Mouse (Mus musculus) heart, embryonic 11.5 days (tissue): ENCODE data around the gene Jag2. TPM values are rescaled to one million over a fixed set of nuclear protein-coding genes. Genes with fewer than 3 reads are reported as not detected.

Source experiments
- ATAC-seq: fragments of 200-750 bp; cut with Nextera tagmentation; replicated peaks from 2 replicates; pipeline ENCODE4 v1.8.0; 2017; ENCODE audit warnings: moderate library complexity; ENCODE audit not compliant: insufficient number of reproducible peaks, low FRiP score, low TSS enrichment
- H3K27ac ChIP-seq: fragments of 300-500 bp; sonication (generic); 2 replicates; pipeline ENCODE4 v1.5.1; 2014; ENCODE audit warnings: mild to moderate bottlenecking, low read depth, low read length
- H3K27me3 ChIP-seq: fragments of 300-500 bp; sonication (generic); 2 replicates; pipeline ENCODE4 v1.6.1; 2014; ENCODE audit warnings: mild to moderate bottlenecking, low read length, mixed read lengths; ENCODE audit not compliant: control insufficient read depth, insufficient read depth
- H3K36me3 ChIP-seq: fragments of 300-500 bp; sonication (generic); 2 replicates; pipeline ENCODE4 v1.6.1; 2014; ENCODE audit warnings: mild to moderate bottlenecking, low read length, moderate library complexity, mixed read lengths; ENCODE audit not compliant: control insufficient read depth, insufficient read depth
- H3K4me1 ChIP-seq: fragments of 300-500 bp; sonication (generic); 2 replicates; pipeline ENCODE4 v1.6.1; 2014; ENCODE audit warnings: low read length; ENCODE audit not compliant: control insufficient read depth, insufficient read depth
- H3K4me2 ChIP-seq: fragments of 300-500 bp; sonication (generic); 2 replicates; pipeline ENCODE4 v1.6.1; 2014; ENCODE audit warnings: mild to moderate bottlenecking, moderate library complexity
- H3K4me3 ChIP-seq: fragments of 300-500 bp; sonication (generic); 2 replicates; pipeline ENCODE4 v1.5.1; 2014; ENCODE audit warnings: low read depth, low read length
- H3K9ac ChIP-seq: fragments of 300-500 bp; sonication (generic); 2 replicates; pipeline ENCODE4 v1.6.1; 2014; ENCODE audit warnings: mild to moderate bottlenecking, low read depth, low read length, moderate library complexity
- H3K9me3 ChIP-seq: fragments of 300-500 bp; sonication (generic); replicated peaks from 2 replicates; pipeline ENCODE4 v1.6.1; 2016; ENCODE audit warnings: low read length; ENCODE audit not compliant: control insufficient read depth
- WGBS: fragments of 180-500 bp; shearing (Covaris S2); extraction: QIAGEN DNeasy Blood & Tissue Kit; methylation state at CpG from one replicate; pipeline ENCODE4 v1.1.7; 2014; ENCODE audit not compliant: insufficient replicate concordance; 5-methylcytosine and 5-hydroxymethylcytosine counted together
- microRNA-seq: library from miRNA; unstranded; fragments of <30 nt; microRNA quantifications from one replicate; pipeline ENCODE4, GENCODE M21; 2016; ENCODE audit warnings: borderline number of aligned reads
- polyA plus RNA-seq: library from polyadenylated mRNA; unstranded; fragments of >200 nt; fragmentation: Nextera tagmentation; extraction: Ambion mirVana; gene quantifications from 2 replicates; pipeline ENCODE4 v1.2.1, GENCODE M21; 2014

The Jag2 gene
- polyA plus RNA-seq, 1 experiment from 2014 or later: 2.2 TPM

DNA sequence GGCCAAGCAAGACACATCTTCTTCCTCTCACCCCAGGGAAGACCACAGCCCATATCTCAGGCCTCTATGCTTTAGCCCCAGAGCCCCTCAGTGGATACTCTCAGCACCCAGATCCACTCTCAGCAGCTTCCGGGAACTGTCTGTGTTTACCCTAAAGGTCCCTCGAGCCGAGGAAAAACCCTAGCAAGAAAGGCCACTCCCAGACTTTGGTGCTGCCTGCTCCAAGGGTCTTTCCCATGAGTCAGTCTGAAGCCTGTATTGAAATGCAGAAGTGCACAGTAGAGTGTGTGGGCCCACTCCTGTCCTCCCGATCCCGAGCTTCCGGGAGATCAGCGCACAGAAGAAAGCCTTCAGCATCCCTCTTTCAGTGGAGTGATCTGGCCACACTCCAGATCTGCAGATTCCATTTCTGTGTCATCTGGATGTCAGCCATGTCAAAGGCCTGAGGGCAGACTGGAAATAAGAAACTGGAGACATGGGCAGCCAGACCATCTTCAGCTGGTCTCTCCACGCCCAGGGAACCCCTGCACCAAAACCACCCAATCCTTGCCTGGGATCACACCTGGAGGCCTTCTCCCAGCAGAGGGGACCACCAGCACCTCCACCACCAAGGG lies 63.0 kb downstream of the Jag2 start:
- H3K4me2 ChIP-seq: no peak overlapping the region
- H3K27me3 ChIP-seq: peaks cover 14% of the 10 kb centered on the region
- H3K9ac ChIP-seq: no peak overlapping the region
- 71% methylated on average over 8 of the region's 8 CpGs for WGBS
- no peak overlapping the region for H3K4me3 ChIP-seq
- H3K36me3 ChIP-seq: no peaks in the 10 kb centered on the region
- H3K9me3 ChIP-seq: no peaks in the 10 kb centered on the region
- no peak overlapping the region for H3K27ac ChIP-seq
- H3K4me1 ChIP-seq: peaks cover 12% of the 10 kb centered on the region; the same call in 1 of the 2 replicates
- no peak for ATAC-seq

DNA sequence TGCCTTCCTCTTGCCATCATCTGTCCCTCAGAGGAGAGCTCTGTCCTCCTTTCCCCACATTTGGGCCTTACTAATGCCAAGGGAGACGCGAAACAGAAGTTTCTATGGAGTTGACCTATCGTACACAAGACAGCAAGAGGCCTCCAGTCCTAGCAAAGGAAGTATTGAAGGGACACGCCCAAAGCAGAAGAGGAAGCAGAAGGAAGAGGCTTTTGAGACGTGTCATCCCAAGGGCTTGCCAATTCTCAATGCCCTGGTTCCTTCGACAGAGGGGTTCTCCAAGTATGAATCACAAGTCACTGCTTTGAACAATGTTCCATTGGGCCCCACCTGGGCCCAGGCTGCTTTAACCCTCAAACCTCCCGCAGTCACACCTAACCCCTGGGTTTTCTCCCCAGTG lies 64.8 kb downstream of the Jag2 start:
- H3K4me3 ChIP-seq: no peak overlapping the region

DNA sequence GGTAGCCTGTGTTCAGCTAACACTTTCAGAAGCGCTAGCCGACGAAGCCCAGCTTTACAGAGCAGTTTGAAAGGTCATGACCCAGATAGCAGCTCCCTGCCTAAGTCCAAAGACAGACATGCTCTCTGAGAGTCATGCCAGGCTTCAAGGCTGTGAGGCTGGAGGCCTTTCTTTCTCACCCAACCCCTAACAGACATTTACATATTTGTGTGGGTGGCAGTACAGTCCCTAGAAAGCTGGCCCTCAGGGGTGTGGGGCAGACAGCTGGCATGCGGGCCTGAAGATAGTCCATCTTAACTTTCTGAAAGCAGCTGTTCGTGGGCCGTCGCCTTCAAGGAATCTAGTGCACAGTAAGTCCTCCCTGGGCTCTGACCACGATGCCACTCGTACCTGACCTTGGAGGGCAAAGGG lies 67.7 kb downstream of the Jag2 start:
- Histone ChIP-seq H3K9ac (no peak overlapping the region), H3K4me1 (peaks cover 2% of the 10 kb centered on the region; the same call in 1 of the 2 replicates), H3K27ac (no peak overlapping the region), H3K36me3 (no peaks in the 10 kb centered on the region), H3K27me3 (no peaks in the 10 kb centered on the region), H3K9me3 (no peaks in the 10 kb centered on the region), H3K4me3 (no peak overlapping the region), H3K4me2 (no peak overlapping the region)
- ATAC-seq: no peak
- 62% methylated on average over 9 of the region's 9 CpGs for WGBS

More for the DNA sequence above, 64.8 kb downstream of the Jag2 start:
- no peak overlapping the region for H3K9ac ChIP-seq
- no peak overlapping the region for H3K4me2 ChIP-seq
- no peak for ATAC-seq
- H3K27me3 ChIP-seq: 0 out of 2 replicates have a peak, but pooled peaks cover 5% of the 10 kb centered on the region
- no peaks in the 10 kb centered on the region for H3K36me3 ChIP-seq
- 81% methylated on average over 7 of the region's 7 CpGs for WGBS
- no peaks in the 10 kb centered on the region for H3K9me3 ChIP-seq
- peaks cover 6% of the 10 kb centered on the region; the same call in 1 of the 2 replicates for H3K4me1 ChIP-seq
- H3K27ac ChIP-seq: no peak overlapping the region

DNA sequence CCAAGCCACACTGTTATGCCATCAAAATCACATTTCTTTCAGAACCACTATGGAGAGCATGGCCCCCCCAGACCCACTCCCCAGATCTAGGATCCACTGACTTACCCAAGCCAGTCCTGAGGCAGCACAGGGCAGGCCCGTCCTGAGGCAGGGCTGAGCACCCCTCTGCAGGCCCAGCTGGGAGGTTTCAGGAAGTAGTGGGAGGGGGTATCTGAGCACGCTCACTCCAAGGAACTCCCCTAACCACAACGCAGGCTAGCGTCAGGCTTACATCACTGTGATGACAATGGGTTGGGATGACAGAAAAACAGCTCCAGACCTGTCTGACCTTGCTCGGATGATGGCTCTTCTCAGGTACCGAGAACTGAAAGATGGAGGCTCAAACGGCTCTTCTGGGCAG lies 68.8 kb downstream of the Jag2 start:
- Histone ChIP-seq H3K36me3 (no peaks in the 10 kb centered on the region), H3K27ac (no peak overlapping the region), H3K9ac (no peak overlapping the region), H3K4me3 (no peak overlapping the region), H3K4me1 (peaks cover 2% of the 10 kb centered on the region; the same call in 1 of the 2 replicates), H3K9me3 (no peaks in the 10 kb centered on the region), H3K4me2 (no peak overlapping the region), H3K27me3 (no peaks in the 10 kb centered on the region)
- 64% methylated on average over 7 of the region's 7 CpGs for WGBS
- ATAC-seq: 0 out of 2 replicates have a peak, but pooled peaks have one; percentile 54

DNA sequence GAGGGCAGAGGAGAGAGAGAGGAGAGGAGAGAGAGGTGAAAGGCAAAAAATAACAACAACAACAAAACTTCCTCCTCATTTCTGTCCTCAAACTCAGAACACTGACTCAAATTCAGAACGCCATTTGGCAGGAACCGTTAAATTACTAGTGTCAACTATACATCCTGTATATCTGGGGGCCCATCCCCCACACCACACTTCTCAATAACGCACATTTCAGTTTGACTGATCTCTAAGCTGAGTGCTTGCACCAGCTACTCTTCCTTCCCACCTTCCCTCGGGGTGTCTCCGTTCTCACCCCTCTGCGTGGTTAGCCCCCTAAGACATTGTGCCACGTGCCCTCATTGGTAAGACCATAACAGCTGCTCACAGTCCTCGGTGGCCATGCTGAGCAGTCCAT lies 69.6 kb downstream of the Jag2 start:
- H3K27ac ChIP-seq: no peak overlapping the region
- H3K9me3 ChIP-seq: no peaks in the 10 kb centered on the region
- no peak overlapping the region for H3K4me3 ChIP-seq
- H3K4me1 ChIP-seq: peaks cover 2% of the 10 kb centered on the region; the same call in 1 of the 2 replicates
- ATAC-seq: no peak
- 71% methylated on average over 8 of the region's 8 CpGs for WGBS
- no peak overlapping the region for H3K4me2 ChIP-seq
- H3K36me3 ChIP-seq: no peaks in the 10 kb centered on the region
- no peak overlapping the region for H3K9ac ChIP-seq
- H3K27me3 ChIP-seq: no peaks in the 10 kb centered on the region

DNA sequence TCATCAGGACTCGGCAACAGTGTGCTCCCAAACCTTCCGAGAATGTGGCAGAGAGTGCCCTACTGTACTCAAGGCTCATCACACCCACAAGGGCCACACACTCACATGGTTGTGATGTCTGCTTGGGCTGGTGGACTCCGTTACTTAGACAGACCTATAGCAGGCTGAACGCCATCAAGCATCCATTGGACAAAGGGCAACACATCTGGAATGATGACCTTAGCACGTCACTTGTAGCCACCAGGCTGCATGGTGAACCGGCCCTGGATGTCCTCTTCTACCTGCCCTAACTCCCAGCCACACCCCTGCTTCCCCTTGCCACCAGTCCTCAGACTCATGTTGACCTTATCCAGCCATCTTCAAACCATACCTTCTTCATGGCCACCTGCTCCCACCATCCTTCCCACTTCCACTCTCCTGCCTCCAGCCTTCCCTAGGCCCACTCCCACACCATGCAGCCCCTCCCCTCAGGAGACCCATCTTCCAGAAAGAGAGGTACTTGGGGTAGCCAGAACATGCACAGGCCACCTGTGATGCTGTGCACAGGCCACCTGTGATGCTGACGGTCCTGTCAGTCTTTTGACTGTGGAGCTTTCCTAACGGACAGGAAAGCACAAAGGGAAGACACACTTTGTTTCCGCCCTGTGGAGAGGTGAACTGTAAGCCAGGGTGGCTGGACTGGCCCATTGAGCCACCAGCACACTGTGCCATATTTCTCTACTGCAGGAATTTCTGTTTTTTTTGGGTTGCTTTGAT lies 70.8 kb downstream of the Jag2 start:
- peaks cover 2% of the 10 kb centered on the region; the same call in 1 of the 2 replicates for H3K4me1 ChIP-seq
- no peaks in the 10 kb centered on the region for H3K36me3 ChIP-seq
- H3K4me2 ChIP-seq: no peak overlapping the region
- no peaks in the 10 kb centered on the region for H3K27me3 ChIP-seq
- H3K27ac ChIP-seq: no peak overlapping the region
- no peak for ATAC-seq
- WGBS: 76% methylated on average over 9 of the region's 9 CpGs
- H3K4me3 ChIP-seq: no peak overlapping the region
- H3K9me3 ChIP-seq: no peaks in the 10 kb centered on the region
- no peak overlapping the region for H3K9ac ChIP-seq

Small RNA genes within 50 kb of the gene (microRNA-seq; reads per million reads assigned to microRNA genes)
- 0.34 reads per million for gene Mir6941

Other genes starting within 250 kb of the Jag2 start
- gene Cep170b, start 209.3 kb downstream of the Jag2 start, polyA plus RNA-seq: 2.6 and 3.1 TPM in 2 replicates
- 1.5 and 1.7 TPM in 2 replicates for gene Pld4, start 169.1 kb downstream of the Jag2 start, polyA plus RNA-seq
- 0.63 and 0.79 TPM in 2 replicates for gene Ahnak2, start 127.1 kb downstream of the Jag2 start, polyA plus RNA-seq
- 11.5 and 13.0 TPM in 2 replicates for gene Clba1, start 120.8 kb downstream of the Jag2 start, polyA plus RNA-seq
- 61.5 and 62.8 TPM in 2 replicates for gene Cdca4, start 100.4 kb downstream of the Jag2 start, polyA plus RNA-seq
- 0.19 TPM in 1 of 2 replicates, not detected in the other for gene Gpr132, start 61.5 kb downstream of the Jag2 start, polyA plus RNA-seq
- gene Nudt14, start 12.3 kb upstream of the Jag2 start, polyA plus RNA-seq: 44.2 and 50.7 TPM in 2 replicates
- 18.9 and 22.5 TPM in 2 replicates for gene Btbd6, start 46.7 kb upstream of the Jag2 start, polyA plus RNA-seq
- 33.7 and 39.5 TPM in 2 replicates for gene Brf1, start 70.9 kb upstream of the Jag2 start, polyA plus RNA-seq
- gene Pacs2, start 84.7 kb upstream of the Jag2 start, polyA plus RNA-seq: 7.3 and 11.3 TPM in 2 replicates
- gene Tex22, start 144.7 kb upstream of the Jag2 start, polyA plus RNA-seq: 0.16 TPM in 1 of 2 replicates, not detected in the other
- gene Mta1, start 168.5 kb upstream of the Jag2 start, polyA plus RNA-seq: 12.3 and 14.7 TPM in 2 replicates
- gene Crip2, start 210.5 kb upstream of the Jag2 start, polyA plus RNA-seq: 1,118 and 1,169 TPM in 2 replicates
- 525 and 533 TPM in 2 replicates for gene Crip1, start 216.5 kb upstream of the Jag2 start, polyA plus RNA-seq
- 15.8 and 16.6 TPM in 2 replicates for gene Tedc1, start 226.6 kb upstream of the Jag2 start, polyA plus RNA-seq